Mouse (Mus musculus) stomach, postnatal 0 days (tissue): ENCODE results near the gene Prim2.

Experiments used
- CTCF ChIP-seq: IDR thresholded peaks from 2 replicates; pipeline ENCODE4 v1.5.1; 2016; ENCODE audit warnings: antibody characterized with exemption, low read depth, mild to moderate bottlenecking, moderate library complexity
- EP300 ChIP-seq: optimal IDR thresholded peaks from 2 replicates; pipeline ENCODE3; 2016; ENCODE audit warnings: antibody characterized with exemption

- TF ChIP-seq CTCF (no peak), EP300 (no peak)
Observed at GRCm38 (mm10) chr1:33436167-33436566, 233.4 kb downstream of the Prim2 start.
